Mouse (Mus musculus) ES-CJ7 (cell line): ENCODE data around the gene Dnpep.

ENCODE experiments used
- DNase-seq: peaks from one replicate; pipeline ENCODE4 v3.0.0; 2011; ENCODE audit warnings: low read depth, low spot score

Dnpep gene

DNA sequence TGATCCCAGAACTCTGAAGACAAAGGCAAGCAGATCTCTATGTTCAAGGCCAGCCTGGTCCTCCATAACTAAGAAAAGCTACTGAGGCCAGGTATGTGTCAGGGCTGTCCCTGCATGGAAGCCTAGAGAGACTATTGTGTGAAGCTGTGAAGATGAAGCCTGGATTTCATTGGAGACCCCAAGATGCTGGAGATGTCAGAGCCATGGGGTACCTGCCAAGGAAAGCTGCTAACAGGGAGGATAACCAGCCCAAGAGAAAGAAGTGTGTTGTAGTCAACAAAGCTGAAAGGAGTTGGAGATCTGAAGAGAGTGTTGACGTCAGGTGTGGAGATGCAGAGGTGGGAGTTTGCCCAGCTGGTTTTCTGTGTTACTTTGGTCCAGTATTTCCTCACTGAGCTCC lies 13.5 kb upstream of the Dnpep start:
- no peak for DNase-seq

DNA sequence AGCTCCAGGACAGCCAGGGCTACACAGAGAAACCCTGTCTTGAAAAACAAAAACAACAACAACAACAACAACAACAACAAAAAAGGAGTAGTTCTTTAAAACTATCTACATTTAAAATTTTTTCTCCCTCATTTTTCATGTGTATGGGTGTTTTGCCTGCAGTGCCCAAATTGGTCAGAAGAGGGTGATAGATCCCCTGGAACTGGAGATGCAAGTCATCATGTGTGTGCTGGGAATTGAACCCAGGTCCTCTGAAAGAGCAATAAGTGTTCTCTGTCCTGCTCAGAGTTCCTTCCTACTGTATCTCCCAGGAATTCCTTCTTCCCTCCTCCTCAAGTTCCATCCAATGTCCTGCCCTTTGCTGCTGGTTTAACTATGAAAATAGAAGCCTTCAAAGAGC lies 9.7 kb upstream of the Dnpep start:
- DNase-seq, result peak; percentile 47

DNA sequence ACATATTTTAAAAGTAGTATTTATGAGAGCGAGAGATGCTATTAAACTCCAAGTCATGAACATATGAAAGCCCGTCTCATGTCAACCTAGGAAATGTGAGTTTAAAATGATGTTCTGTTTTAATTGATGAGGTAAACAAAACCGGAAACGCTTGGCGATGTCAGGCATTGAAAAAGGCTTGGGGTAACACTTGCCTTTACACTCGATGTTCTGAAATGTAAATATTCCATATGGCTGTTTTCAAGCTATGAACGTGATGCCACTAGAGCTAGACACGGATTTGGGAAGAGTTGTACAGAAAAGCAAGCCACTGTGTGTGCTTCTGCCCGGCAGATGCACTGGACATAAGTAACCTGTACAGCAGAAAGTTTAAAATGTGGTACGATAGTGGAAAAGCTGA lies 1.4 kb upstream of the Dnpep start:
- DNase-seq, result no peak

DNA sequence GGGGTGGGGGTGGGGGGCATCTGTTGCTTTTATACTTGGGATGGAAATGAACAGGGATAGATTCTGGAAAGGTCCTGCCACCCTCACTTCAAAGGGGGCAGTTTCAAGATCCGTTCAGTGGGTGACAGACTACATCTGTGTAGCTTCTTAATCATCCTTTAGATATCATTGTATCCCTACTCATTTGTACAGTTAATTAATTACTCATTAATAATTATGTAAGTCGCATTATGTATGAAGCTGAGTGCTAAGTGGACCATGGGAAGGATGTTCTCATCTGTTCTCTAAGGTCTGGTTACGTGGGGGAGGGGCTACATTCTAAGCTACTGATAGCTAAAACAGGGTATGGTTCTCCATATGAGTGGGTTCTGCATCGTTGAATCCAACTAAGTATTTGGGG lies 946 bp upstream of the Dnpep start:
- no peak for DNase-seq

DNA sequence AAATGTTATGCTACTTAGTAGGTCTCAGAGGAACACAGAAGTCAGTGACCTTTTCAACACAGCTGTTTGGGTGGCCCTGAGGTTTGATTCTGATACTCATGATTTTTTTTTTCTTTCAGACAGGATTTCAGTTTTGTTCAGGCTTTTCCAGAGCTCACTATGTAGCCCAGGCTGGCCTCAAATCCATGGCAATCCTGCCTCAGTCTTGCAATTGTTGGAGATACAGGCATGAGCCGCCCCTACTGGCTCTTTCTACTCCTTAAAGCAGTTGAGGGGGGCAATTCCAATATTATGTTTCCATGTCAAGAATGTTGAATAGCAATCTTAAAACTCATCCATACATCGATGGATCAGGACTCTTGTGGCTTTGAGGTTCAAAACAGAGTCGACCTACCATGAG lies 511 bp upstream of the Dnpep start:
- no peak for DNase-seq

DNA sequence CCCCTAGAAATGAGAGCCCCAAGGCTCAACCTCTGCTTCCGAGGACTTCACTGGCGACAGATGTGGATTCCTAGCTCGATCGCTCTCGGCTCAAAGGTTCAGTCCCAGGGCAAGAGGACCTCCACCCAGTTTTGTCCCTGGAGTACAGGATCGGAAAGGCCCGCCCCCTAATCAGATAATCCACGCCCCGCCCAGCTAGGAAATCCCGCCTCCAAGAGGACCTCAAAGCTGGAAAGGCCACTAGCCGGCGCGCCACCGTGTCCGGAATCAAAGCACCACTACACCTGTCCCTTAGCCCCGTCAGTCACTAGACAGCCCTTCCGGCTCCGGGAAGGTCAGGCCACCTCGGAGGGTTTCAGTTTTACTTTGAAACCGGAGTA lies 939 bp downstream of the Dnpep start:
- DNase-seq, result peak; percentile 93

DNA sequence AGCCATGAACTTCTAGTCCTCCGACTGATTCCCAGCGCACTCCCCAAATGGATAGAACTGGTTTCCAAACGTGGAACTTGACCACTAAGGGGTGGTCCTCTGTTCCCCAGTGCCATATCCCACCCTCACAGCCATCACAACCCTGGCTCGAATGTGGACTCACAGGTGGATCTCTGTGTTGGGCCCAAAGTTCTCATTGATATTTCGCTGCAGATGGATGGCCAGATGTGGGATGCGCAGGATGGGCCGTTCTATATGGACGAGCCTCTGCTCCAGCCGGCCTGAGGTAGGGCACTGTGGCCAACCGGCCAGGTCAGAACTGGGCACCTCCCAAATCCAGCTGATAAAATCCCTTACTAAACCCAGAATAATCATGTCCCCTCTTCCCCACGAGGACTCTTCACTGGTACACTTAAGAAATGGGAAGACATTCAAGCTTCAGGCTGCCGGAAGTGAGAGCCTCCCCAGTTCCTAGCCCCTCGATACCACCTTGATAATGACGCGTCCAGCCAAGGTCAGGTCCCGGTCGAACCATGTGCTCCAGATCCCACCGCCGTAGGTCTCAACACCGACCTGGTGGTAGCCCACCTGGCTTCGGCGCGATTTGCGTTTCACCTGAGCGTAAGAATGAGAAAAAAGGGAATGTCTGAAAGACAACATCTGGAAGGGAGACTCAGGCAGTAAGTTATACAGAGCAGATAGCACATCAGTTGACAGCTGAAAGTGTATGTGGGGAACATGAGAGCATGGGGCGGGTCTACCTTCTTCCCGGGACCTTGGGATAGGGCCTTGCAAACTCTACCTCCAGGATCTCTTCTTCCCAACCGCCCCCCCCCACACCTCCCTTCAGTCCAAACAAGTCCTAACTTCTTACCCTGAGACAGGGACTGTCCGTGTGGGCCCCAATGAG lies 2.1 kb downstream of the Dnpep start:
- DNase-seq, result no peak

DNA sequence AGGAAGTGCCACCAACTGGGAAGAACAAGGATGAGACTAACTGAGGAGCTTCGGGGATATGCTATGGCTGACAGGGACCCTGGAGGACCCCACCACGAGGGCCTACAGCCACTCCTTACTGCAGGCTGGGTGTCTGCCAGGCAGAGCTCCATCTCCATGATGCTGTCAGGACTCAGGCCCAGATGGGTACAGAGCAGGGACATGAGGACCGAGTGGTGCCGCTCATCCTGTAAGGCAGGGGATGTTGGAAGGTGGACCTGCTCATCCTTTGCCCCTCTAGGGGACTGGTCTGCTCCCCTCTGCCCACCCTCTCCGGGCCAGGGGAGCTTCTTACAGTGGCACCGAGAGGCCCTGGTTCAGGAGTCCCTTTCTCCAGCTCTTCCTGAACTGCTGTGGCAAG lies 2.8 kb downstream of the Dnpep start:
- DNase-seq, result no peak

DNA sequence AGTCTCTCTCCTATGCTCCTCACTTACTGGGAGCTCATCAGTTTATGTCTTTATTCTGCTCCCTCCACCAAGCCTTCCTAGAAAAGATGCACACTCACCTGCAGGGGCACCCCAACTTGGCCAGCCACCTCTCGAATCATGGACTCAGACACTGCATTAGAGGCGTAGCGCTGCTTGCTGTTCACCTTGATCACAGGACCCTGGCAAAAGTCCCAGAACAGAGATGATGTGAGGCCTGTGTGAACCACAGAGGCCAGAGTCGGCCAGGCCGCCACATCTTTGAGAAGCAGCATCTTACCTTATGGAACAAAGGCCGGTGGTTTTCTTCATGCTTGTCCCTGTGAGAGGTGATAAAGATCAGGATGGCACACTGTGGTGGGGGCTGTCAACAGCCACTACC lies 6.1 kb downstream of the Dnpep start:
- no peak for DNase-seq

DNA sequence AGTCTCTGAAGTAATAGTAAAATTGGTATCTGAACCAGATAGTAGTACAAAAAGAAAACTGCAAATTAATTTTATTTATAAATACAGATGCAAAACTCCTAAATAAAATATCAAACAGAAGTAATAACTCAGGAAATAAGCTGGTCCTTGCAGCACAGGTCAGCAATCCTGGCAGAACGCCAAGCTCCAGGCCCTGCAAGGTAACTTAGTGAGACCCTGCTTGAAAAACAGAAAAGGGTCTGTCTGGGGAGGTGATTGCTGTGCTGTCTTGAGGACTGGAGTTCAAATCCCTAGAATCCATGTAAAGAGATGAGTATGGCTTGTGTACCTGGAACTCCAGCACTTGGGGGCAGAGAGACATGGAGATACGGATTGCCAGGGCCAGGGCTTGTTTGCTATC lies 13.1 kb downstream of the Dnpep start:
- DNase-seq, result no peak

DNA sequence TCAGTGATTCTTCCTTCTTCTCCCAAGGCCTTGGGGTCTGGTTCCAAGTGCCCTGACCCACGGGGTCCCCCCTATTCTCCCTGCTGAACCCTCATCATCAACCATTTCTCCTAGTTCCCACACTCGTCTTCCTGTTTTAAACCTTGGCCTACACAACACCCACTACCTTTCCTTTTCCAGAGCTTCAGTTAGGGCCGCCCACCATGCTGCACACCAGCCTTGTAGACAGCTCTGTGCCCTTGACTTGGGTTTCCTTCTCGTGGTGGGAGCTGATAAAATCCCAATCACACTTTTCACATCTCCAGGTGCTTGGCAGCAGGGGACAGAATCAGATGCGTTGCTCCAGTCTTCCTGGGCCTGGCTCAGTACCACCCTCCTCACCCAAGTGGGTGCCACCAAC lies 23.5 kb downstream of the Dnpep start:
- no peak for DNase-seq

DNA sequence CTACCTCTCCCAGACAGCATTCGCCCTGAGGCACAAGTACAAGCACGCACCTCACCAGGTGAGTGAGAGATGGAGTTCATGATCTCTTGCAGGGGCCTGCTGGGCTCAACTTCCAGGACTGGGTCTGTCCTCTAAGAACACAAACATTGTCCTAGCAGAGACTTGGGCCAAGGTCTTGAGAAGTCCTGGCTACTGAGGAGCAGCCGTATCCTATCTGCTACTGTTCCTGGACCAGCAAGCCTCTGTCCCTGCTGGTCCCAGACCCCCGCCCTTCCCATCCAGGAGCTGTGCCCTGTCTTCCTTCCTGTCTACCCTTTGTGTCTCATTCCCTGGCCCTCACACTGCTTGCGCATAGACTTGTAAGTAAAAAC lies 24.5 kb downstream of the Dnpep start:
- no peak for DNase-seq

DNA sequence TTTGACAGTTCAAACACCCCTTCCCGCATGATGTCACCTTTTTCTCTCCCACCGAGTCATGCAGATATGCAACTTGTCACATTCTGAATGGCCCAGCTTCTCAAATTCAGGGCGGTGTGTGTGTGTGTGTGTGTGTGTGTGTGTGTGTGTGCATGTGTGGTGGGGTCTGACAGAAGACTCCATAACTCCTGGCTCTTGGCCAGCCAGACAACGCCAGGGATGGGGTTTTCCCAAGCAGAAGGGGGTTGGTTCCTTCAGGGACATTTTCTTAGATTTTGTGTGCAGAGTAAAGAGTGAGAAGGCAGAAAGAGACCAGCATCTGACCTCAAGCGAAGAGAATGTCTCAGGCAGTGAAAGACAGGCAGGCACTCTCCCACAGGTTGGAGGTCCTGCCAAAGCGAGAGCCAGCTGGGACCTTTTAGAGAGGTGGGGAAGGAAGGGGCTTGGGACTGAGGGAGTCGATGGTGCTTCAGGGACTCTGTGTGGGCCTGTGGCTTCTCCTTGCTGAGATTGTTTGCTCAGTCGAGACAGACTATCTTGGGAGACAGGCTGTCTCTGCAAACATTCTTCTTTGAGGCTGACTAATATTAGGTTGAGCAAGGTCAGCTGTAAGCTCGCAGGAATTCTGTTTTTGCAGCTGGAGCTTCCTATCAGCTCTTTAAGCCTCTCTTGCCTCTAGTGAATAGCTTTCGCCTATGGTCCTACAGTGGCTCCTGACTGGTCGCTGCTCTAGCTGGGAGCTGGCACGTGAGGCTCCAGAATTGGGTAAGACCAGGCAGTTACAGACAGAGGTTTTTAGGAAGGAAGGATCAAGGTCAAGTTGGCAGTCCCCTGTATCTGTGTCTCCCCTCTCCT lies 25.1 kb downstream of the Dnpep start:
- no peak for DNase-seq

DNA sequence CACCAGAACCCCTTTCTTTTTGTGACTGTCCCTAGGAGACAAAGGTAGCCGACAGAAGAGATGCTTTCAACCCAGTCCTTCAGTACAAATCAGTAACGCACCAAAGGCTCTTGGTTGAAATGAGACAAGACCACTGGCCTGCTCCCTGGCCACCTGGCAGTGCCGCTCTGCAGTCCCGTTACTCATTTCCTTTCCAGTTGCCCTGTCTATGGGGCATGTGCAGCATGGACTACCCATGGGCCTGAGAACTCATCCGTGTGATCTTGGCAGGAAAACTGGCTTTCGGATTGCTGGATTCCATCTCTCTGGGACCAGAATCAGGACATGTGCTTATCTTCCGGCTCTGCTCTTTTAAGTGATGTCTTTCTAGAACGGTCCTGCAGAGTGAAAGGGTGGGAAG lies 26.5 kb downstream of the Dnpep start:
- DNase-seq, result no peak

DNA sequence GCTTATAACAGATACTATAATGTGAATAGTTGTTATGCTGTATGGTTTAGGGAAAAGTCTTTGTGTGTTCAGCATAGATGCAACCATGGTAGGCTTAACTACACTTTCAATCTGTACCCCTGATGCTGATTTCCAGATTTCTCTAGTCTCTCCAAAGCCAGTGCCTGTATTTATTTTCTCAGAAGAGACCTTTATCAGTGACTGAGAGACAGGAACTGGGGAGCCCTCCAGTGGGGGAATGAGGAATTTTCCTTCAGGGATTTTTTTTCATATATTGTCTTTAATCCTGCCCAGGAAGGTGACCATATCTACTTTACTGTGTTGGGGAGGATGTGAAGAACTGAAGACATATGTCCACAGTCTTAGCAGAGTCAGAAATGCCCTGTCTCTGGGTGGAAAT lies 27.2 kb downstream of the Dnpep start:
- DNase-seq, result peak; percentile 36

DNA sequence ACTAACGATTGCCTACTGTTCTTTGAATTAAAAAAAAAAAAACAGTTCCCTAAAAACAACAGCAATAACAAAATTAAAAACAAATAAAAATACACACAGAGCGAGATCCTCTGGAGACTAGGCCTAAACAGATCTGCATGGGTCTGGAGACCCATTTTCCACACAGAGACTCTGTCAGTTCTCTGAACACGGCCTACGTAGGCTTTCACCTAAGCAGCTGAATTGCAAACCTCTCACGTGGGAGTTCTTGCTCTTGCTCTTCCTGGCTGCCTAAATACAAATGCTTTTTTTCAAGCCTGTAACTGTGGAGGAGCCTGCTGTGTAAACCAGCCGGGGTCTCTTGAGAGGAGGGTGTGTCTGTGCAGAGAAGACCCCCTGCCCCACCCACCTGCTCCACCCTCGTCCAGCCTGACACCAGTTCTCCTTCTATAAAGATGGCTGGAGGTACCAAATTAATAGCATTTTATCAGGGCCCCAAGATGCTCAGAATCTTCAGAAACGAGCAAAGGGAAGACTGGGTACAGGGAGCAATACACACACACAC lies 27.8 kb downstream of the Dnpep start:
- no peak for DNase-seq

DNA sequence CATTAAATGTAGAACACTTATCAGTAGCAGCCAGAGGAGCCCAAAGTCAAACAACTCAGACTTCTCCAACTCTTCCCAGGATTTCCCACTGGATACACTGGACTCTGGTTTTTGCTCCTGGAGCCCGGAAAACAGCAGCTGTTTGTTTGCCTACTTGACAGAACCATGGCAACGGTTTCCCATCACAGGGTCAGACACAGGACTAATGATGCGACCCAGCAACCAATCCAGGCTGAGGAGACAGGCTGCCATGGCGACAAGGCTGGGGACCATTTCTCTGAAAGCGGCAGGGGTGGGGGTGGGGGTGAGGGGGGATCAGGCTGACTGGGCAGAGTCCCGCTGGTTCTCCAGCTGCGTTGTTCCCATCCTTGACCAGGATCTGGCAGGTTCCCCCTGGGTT lies 28.4 kb downstream of the Dnpep start:
- no peak for DNase-seq

DNA sequence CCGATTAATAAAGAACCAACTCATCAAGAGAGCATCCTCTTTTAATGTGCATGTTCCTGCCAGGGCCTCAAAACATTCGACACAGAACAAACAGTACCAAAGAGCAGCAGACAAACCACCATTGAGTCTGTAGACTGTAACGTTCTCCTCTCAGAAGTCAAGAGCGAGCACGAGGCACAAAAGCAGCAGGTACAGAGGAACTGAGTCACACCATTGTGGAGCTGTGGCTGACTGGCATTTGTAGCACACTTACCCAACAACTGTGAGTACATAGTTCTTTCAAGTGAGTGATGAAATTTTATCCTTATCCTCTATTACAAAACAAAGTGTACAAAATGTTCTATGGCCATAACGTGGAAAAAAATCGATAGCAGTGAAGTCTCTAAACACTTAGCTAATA lies 32.9 kb downstream of the Dnpep start:
- DNase-seq, result no peak

DNA sequence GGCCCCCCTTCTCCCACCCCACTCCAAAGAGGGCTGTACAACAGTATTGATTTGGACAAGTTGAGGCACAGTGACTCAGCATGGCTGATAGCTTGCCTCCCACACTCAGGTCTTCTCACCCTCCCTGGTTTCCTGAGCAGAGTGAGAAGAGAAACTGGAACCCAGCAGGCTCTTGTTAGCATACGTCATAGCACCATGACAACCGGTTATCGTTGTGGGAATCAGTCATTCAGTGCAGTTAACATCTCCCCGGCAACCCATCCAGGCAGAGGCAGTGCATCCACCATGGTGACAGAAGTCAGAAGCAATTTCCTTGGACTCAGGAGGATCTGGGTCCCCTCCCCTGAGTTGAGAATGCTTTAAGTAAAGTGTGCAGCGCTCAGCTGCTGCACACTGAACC lies 34.8 kb downstream of the Dnpep start:
- DNase-seq, result no peak

DNA sequence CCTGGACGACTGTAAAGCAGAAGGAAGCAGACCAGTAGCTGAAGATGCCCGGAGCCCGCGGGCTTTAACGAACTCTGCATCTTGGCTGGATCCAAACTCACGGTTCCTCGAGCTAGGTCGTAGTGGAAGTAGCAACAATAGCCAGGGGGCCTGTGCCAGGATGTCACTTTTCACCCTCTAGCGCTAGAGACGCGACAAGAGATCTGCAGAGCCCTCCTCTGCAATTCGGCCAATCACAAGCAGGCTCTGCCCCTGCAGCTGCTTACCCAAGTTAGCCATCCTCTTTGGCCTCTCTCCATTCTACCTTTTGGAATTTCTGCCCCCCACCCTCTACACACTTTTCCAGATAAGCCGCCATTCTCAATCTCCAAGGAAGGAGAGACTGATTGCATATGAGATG lies 39.6 kb downstream of the Dnpep start, which contains the start of gene Resp18:
TSS of gene Resp18 (minus strand) at position 188 of the 400 bp plus-strand sequence.
- peak; percentile 55 for DNase-seq

DNA sequence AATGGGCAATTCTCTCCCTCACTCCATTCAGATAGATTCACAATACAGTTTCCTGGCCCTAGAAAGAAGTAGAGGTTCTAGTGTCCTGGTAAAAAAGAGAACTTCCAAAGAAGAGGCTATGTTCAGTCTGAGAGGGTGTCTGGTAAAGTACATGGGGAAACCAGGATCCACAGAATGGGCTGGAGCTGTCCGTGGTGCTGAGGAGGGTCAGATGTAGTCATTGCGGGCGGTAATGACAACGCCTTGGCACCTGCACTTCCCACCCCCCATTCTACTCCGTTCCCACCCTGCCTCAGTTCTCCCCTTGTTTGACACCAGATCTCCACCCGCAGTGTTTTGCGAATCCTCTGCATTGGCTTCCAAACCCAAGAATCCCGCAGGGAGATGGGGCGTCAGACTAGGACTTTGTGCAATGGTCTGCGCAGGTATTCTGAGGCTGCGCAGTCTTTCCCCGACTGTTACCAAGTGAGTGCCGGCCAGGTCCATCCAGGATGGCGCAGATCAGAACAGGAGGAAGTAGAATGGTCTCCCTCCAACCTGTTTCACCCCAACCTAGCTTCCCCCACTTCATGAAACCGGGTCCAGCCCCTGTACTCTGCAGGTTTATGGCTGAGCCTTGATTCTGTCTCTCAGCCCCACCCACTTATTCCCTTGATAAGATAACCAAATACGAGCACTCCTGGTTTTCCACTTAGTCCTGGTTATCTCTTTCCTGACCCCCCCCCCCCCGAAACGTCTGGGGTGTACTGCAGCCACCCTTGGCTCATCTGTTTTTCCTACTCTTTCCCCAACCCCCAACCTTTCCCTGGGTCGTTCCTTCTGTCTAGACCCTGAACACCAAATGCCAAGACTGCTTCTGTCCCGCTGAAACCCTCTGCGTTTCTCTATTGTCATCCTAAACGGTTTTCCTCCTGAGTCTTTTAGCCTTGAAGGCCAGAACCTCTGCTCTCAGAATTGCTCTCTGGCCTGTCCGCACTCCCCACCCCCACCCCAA lies 40.3 kb downstream of the Dnpep start:
- DNase-seq, result peak; percentile 83
